Mouse (Mus musculus): ENCODE results near the gene Pnrc2. TPM values are rescaled to one million over a fixed set of nuclear protein-coding genes. Genes with fewer than 3 reads are reported as not detected.

Gene Pnrc2
- polyA plus RNA-seq, 1 experiment from 2014 or later: 149 TPM

DNA sequence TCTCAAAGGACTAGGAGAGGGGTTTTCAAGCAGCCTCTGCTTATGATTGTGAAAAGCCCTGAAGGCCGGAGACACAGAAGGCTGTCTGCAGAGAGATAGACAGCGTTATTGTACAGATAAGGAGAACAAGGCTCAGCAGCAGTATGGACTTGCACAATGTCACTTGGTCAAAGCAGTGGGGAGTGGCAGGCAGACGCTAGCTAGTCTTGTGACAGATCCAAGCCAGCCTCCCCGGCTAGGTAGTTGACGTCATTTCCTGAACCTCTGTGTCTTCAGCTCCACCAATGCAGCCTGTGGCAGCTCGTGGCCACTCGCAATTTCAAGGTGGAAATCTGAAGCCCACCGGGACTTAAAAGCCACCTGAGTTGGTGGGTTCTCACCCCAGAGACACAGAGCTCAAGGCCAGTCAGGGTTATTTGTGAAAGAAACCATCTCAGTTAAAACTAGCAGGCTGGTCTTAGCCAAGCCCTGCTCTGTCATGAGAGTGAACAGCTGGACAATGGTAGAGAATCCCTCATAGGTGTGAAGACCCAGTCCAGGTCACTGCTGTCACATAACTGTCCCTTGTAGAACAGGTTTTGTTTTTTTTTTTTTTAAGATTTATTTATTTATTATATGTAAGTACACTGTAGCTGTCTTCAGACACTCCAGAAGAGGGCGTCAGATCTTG, 24.9 kb upstream of the Pnrc2 start:
- peak; percentile 81 for ATAC-seq (replicated peaks; ENCODE audit: extremely low read depth, insufficient read depth, low FRiP score)
- H3K36me3 ChIP-seq (ENCODE audit: control insufficient read depth, insufficient read depth): no peaks in the 10 kb centered on the region
- peaks cover 7% of the 10 kb centered on the region for H3K4me1 ChIP-seq (ENCODE audit: control insufficient read depth, insufficient read depth, low read length)
- no peaks in the 10 kb centered on the region for H3K27me3 ChIP-seq (ENCODE audit: control insufficient read depth, insufficient read depth, low read length)
- H3K4me3 ChIP-seq (ENCODE audit: low read length): no peak overlapping the region
- H3K27ac ChIP-seq (ENCODE audit: low read length): peak overlapping the region; percentile 29; the same call in 1 of the 2 replicates
- 29% methylated on average over 9 of the region's 9 CpGs for WGBS
- H3K9me3 ChIP-seq (replicated peaks; ENCODE audit: control insufficient read depth, low read length): no peaks in the 10 kb centered on the region
- peak overlapping the region; percentile 57; the same call in 1 of the 2 replicates for H3K9ac ChIP-seq (ENCODE audit: low read length)
- H3K4me2 ChIP-seq (ENCODE audit: low read depth, low read length): peak overlapping the region; percentile 31

DNA sequence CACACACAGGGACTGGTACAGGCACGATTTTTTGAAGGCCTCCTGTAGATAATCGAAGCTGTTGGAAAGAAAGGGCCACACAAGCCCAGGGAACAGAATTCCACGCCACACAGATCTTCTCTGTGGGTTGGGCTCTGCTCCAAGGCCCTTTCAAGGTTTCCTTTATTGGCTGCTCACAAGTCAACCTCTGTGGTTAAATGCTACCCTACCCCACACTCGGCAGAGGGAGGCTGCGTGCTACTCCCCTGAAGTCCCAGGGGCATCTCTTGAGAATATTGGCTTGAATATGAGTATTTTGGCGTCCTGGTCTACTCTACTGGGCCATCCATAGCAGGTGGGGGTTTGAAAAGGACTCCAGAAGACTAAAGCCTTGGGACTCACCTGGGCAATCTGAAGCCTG, 22.5 kb upstream of the Pnrc2 start:
- no peak for ATAC-seq (replicated peaks; ENCODE audit: extremely low read depth, insufficient read depth, low FRiP score)
- 73% methylated on average over 6 of the region's 6 CpGs for WGBS
- peaks cover 7% of the 10 kb centered on the region for H3K4me1 ChIP-seq (ENCODE audit: control insufficient read depth, insufficient read depth, low read length)
- no peak overlapping the region for H3K4me3 ChIP-seq (ENCODE audit: low read length)
- no peak overlapping the region for H3K9ac ChIP-seq (ENCODE audit: low read length)
- H3K27ac ChIP-seq (ENCODE audit: low read length): no peak overlapping the region
- no peaks in the 10 kb centered on the region for H3K27me3 ChIP-seq (ENCODE audit: control insufficient read depth, insufficient read depth, low read length)
- H3K36me3 ChIP-seq (ENCODE audit: control insufficient read depth, insufficient read depth): no peaks in the 10 kb centered on the region
- no peak overlapping the region for H3K4me2 ChIP-seq (ENCODE audit: low read depth, low read length)
- H3K9me3 ChIP-seq (replicated peaks; ENCODE audit: control insufficient read depth, low read length): no peaks in the 10 kb centered on the region

DNA sequence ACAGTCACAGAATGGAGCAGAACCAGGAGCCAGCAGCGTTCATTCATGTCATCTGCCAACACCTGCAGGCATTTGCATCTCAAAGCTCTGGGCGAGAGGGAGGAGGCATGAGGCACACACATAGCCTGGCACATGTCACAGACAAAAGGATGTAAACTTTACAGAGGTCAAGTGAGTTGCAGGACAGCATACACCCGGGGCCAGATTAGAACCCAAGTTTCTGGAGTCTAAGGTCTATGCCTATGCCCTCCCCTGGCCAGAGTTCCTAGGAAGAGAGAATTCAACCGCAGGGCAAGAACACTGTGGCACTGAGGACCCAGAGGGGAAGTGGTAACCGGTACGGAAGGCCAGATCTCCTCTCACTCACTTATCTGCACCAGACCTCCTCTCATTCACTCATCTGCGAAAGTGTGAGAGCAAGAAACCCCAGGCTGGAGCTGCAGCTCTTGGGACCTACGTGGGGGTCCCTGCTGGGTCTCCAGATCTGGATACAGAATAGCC, 21.5 kb upstream of the Pnrc2 start, which contains the start of gene Cnr2:
Cnr2 (plus strand) TSS at position 324 of the 501 bp plus-strand sequence.
- Histone ChIP-seq H3K4me1 (ENCODE audit: control insufficient read depth, insufficient read depth, low read length) (peaks cover 7% of the 10 kb centered on the region), H3K4me3 (ENCODE audit: low read length) (no peak within 1 kb of the TSS; the same call in 1 of the 2 replicates), H3K4me2 (ENCODE audit: low read depth, low read length) (no peak within 1 kb of the TSS), H3K9me3 (replicated peaks; ENCODE audit: control insufficient read depth, low read length) (no peaks in the 10 kb centered on the region), H3K27ac (ENCODE audit: low read length) (no peak within 1 kb of the TSS), H3K36me3 (ENCODE audit: control insufficient read depth, insufficient read depth) (no peaks in the 10 kb centered on the region), H3K27me3 (ENCODE audit: control insufficient read depth, insufficient read depth, low read length) (no peaks in the 10 kb centered on the region), H3K9ac (ENCODE audit: low read length) (peak within 1 kb of the TSS; percentile 38; the same call in 1 of the 2 replicates)
- 24% methylated on average over 8 of the region's 8 CpGs for WGBS
- no peak for ATAC-seq (replicated peaks; ENCODE audit: extremely low read depth, insufficient read depth, low FRiP score)

DNA sequence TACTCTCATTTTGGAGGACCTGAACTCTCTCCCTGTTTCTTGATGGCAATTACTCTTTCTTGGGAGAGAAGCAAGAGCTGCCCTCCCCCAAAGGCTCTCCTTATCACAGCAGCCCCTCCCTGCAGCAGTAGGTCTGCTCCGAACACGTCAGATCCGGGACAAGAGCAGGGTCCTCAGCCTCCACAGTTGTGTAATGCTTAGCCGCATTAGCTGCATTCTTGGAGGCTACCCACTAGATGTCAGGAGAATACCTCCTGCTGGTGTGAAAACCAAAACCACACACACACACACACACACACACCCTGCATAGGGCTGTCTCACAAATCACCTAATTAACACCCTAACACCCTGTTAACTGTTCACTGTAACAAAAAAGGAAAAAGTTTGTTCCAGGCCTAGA, 19.2 kb upstream of the Pnrc2 start:
- ATAC-seq (replicated peaks; ENCODE audit: extremely low read depth, insufficient read depth, low FRiP score): no peak
- Histone ChIP-seq H3K36me3 (ENCODE audit: control insufficient read depth, insufficient read depth) (no peaks in the 10 kb centered on the region), H3K4me2 (ENCODE audit: low read depth, low read length) (no peak overlapping the region), H3K27ac (ENCODE audit: low read length) (no peak overlapping the region), H3K4me1 (ENCODE audit: control insufficient read depth, insufficient read depth, low read length) (no peaks in the 10 kb centered on the region), H3K9me3 (replicated peaks; ENCODE audit: control insufficient read depth, low read length) (no peaks in the 10 kb centered on the region), H3K27me3 (ENCODE audit: control insufficient read depth, insufficient read depth, low read length) (no peaks in the 10 kb centered on the region), H3K4me3 (ENCODE audit: low read length) (no peak overlapping the region), H3K9ac (ENCODE audit: low read length) (no peak overlapping the region)
- 21% methylated on average over 4 of the region's 4 CpGs for WGBS

DNA sequence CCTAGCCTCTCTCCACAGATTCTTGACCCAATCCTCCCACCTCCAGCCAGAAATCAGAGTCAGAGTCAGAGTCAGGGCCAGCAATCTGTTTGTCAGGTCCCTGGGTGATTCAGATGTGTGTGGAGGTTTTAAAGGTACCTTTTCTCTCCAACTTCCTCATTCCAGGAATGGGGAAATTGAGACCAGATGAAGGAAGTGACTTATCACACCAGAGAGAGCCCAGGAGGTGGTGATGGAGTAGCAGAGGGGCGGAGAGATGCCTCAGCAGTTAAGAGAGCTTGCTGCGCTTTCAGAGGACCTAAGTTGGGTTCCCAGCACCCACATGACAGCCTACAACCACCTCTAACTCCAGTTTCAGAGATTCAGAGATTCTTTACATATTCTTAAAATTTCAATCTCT, 17.9 kb upstream of the Pnrc2 start:
- H3K9me3 ChIP-seq (replicated peaks; ENCODE audit: control insufficient read depth, low read length): no peaks in the 10 kb centered on the region
- no peak overlapping the region for H3K27ac ChIP-seq (ENCODE audit: low read length)
- ATAC-seq (replicated peaks; ENCODE audit: extremely low read depth, insufficient read depth, low FRiP score): no peak
- no peaks in the 10 kb centered on the region for H3K27me3 ChIP-seq (ENCODE audit: control insufficient read depth, insufficient read depth, low read length)
- whole genome bisulfite sequencing: 82% methylated on average over 2 of the region's 2 CpGs
- H3K36me3 ChIP-seq (ENCODE audit: control insufficient read depth, insufficient read depth): no peaks in the 10 kb centered on the region
- no peak overlapping the region for H3K4me2 ChIP-seq (ENCODE audit: low read depth, low read length)
- H3K9ac ChIP-seq (ENCODE audit: low read length): no peak overlapping the region
- no peaks in the 10 kb centered on the region for H3K4me1 ChIP-seq (ENCODE audit: control insufficient read depth, insufficient read depth, low read length)
- no peak overlapping the region for H3K4me3 ChIP-seq (ENCODE audit: low read length)

DNA sequence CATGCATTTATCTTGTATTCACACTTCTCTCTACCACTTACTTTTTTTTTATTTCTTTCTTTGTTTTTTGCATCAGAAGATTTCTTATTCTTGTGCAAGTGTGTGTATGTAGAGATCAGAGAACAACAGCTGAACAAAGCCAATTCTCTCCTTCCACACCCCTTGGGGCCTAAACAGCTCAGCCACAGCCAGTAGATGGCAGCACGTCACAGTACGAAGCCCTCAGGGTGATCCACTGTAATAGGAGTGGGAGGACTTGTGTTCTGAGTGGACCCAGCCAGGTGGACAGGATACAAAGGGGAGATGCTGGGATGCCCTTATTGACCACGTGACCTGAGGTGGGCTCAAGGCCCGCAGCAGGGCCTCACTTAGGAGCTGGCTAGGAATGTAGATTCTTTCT, 16.2 kb upstream of the Pnrc2 start:
- no peak overlapping the region for H3K4me3 ChIP-seq (ENCODE audit: low read length)
- no peak overlapping the region for H3K9ac ChIP-seq (ENCODE audit: low read length)
- no peaks in the 10 kb centered on the region for H3K9me3 ChIP-seq (replicated peaks; ENCODE audit: control insufficient read depth, low read length)
- peak; percentile 85 for ATAC-seq (replicated peaks; ENCODE audit: extremely low read depth, insufficient read depth, low FRiP score)
- H3K27ac ChIP-seq (ENCODE audit: low read length): no peak overlapping the region
- H3K36me3 ChIP-seq (ENCODE audit: control insufficient read depth, insufficient read depth): no peaks in the 10 kb centered on the region
- H3K4me1 ChIP-seq (ENCODE audit: control insufficient read depth, insufficient read depth, low read length): no peaks in the 10 kb centered on the region
- 6% methylated on average over 4 of the region's 4 CpGs for WGBS
- no peak overlapping the region for H3K4me2 ChIP-seq (ENCODE audit: low read depth, low read length)
- H3K27me3 ChIP-seq (ENCODE audit: control insufficient read depth, insufficient read depth, low read length): no peaks in the 10 kb centered on the region

DNA sequence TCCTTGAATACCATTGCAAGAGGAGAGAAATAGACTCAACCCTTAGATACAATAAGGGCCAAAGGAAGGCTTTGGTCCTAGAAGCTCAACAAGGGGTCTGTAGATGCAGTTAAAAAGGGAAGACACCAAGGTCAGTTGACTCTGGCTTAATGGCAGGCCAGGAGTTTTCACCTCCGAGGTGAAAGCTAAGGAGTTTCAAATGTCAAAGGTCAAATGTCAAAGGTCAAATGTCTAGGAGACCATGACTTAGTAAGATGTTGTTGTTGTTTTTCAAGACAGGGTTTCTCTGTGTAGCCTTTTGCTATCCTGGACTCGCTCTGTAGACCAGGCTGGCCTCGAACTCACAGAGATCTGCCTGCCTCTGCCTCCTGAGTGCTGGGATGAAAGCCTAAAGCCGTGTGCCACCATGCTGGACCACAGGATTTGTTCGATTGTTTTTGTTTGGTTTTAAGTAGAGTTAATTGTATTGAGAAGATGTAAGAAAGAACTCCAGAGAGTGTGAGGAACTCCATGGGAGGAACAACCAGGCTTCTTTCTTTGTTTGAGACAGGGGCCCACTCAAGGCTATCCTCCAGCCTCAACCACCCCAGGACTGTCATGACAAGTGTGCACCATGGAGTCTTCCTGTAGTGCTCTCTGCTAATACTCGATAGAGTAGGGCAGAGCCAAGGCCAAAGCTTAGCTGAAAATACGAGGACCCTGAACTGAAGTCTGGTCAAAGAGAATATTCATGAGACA, 15.7 kb upstream of the Pnrc2 start:
- WGBS: 78% methylated on average over 7 of the region's 7 CpGs
- H3K9me3 ChIP-seq (replicated peaks; ENCODE audit: control insufficient read depth, low read length): no peaks in the 10 kb centered on the region
- no peaks in the 10 kb centered on the region for H3K36me3 ChIP-seq (ENCODE audit: control insufficient read depth, insufficient read depth)
- H3K4me2 ChIP-seq (ENCODE audit: low read depth, low read length): no peak overlapping the region
- no peak for ATAC-seq (replicated peaks; ENCODE audit: extremely low read depth, insufficient read depth, low FRiP score)
- H3K27me3 ChIP-seq (ENCODE audit: control insufficient read depth, insufficient read depth, low read length): no peaks in the 10 kb centered on the region
- H3K4me3 ChIP-seq (ENCODE audit: low read length): no peak overlapping the region
- no peak overlapping the region for H3K27ac ChIP-seq (ENCODE audit: low read length)
- no peaks in the 10 kb centered on the region; the same call in 1 of the 2 replicates for H3K4me1 ChIP-seq (ENCODE audit: control insufficient read depth, insufficient read depth, low read length)
- H3K9ac ChIP-seq (ENCODE audit: low read length): no peak overlapping the region

DNA sequence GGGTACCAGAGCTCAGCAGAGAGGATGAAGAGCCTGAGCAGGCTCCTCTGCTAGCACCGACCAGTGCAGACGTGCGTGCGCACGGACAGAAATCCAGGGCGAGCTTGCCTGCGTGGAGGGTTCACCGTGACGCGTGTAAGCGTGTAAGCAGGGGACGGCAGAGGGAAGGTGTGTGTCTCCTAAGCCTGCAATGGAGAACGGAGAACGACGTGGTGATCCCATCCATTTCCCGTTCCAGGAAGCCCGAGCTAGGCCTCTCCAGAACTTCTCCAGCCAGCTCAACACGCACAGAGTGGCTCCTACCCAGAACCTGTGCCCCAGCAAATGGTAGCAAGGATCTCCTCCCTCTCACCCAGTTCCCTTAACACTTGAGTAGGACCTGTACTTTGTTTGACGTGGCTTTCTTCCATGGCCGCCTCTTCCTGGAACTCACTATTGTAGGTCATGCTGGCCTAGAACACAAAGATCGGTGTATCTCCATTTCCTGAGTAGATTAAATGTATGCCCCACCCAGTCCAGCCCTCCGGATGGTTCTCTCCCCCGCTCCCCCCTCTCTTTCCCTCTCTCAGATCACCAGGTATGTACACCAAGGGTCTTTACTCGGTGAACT, 14.9 kb upstream of the Pnrc2 start:
- ATAC-seq (replicated peaks; ENCODE audit: extremely low read depth, insufficient read depth, low FRiP score): no peak
- H3K9me3 ChIP-seq (replicated peaks; ENCODE audit: control insufficient read depth, low read length): no peaks in the 10 kb centered on the region
- H3K4me3 ChIP-seq (ENCODE audit: low read length): no peak overlapping the region
- H3K27ac ChIP-seq (ENCODE audit: low read length): no peak overlapping the region
- peaks cover 6% of the 10 kb centered on the region for H3K4me1 ChIP-seq (ENCODE audit: control insufficient read depth, insufficient read depth, low read length)
- H3K27me3 ChIP-seq (ENCODE audit: control insufficient read depth, insufficient read depth, low read length): no peaks in the 10 kb centered on the region
- no peak overlapping the region for H3K4me2 ChIP-seq (ENCODE audit: low read depth, low read length)
- H3K36me3 ChIP-seq (ENCODE audit: control insufficient read depth, insufficient read depth): no peaks in the 10 kb centered on the region
- WGBS: 84% methylated on average over 24 of the region's 24 CpGs
- no peak overlapping the region for H3K9ac ChIP-seq (ENCODE audit: low read length)

DNA sequence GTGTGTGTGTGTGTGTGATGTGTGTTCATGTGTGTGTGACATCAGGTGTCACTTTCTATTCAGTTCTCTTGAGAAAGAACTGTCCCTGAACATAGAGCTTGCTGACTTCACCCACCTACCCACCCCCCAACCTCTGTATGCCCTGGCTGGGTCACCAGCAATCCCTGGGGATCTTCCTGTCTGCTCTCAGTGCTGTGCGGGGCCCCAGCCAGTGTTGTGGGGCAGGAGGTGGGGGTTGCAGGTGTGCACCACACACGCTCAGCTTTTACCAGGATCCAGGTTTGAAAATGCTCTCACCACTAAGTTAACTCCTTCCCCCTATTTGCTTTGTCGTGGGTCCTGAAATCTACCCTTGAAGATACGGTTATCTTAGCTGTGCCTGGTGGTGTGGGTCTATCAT, 12.5 kb upstream of the Pnrc2 start:
- H3K9me3 ChIP-seq (replicated peaks; ENCODE audit: control insufficient read depth, low read length): no peaks in the 10 kb centered on the region
- no peak overlapping the region for H3K4me3 ChIP-seq (ENCODE audit: low read length)
- H3K36me3 ChIP-seq (ENCODE audit: control insufficient read depth, insufficient read depth): no peaks in the 10 kb centered on the region
- H3K4me2 ChIP-seq (ENCODE audit: low read depth, low read length): no peak overlapping the region
- H3K27me3 ChIP-seq (ENCODE audit: control insufficient read depth, insufficient read depth, low read length): no peaks in the 10 kb centered on the region
- no peak for ATAC-seq (replicated peaks; ENCODE audit: extremely low read depth, insufficient read depth, low FRiP score)
- 72% methylated on average over 4 of the region's 4 CpGs for WGBS
- H3K9ac ChIP-seq (ENCODE audit: low read length): no peak overlapping the region
- no peak overlapping the region for H3K27ac ChIP-seq (ENCODE audit: low read length)
- peaks cover 9% of the 10 kb centered on the region for H3K4me1 ChIP-seq (ENCODE audit: control insufficient read depth, insufficient read depth, low read length)

Measured in heart, embryonic 16.5 days (tissue).